Mouse (Mus musculus) adipocyte (in vitro differentiated cells): ENCODE results near the gene Xlr5c.
"Not testable (repeated sequence)": the region's sequence is repeated elsewhere in the genome, so short reads cannot be mapped to it uniquely, and the experiment has no call there.

Experiments
- DNase-seq: peaks from one replicate; pipeline ENCODE4 v3.0.0-alpha.2; 2016; ENCODE audit warnings: low spot score

Gene Xlr5c

GRCm38 (mm10) chrX:73292876-73293275, at the start of gene Xlr5c, which contains the start of gene Xlr5a:
Gene Xlr5c (minus strand): TSS chrX:73292976.
Gene Xlr5a (minus strand): TSS chrX:73292976.
- DNase-seq, result not testable (repeated sequence)

GRCm38 (mm10) chrX:73342483-73342895, 49.7 kb upstream of the Xlr5c start, which contains the start of gene Zfp275:
Gene Zfp275 (plus strand): TSS chrX:73342621.
- peak; percentile 53 for DNase-seq

GRCm38 (mm10) chrX:73342068-73342467, 49.3 kb upstream of the Xlr5c start:
- no peak for DNase-seq

- DNase-seq, result no peak
These were observed 48.7 kb upstream of the Xlr5c start for GRCm38 (mm10) chrX:73341473-73341872.

GRCm38 (mm10) chrX:73336740-73337139, 44.0 kb upstream of the Xlr5c start, which contains the start of gene Gm45015:
Gene Gm45015 (minus strand): TSS chrX:73336840.
- DNase-seq, result no peak

DNA sequence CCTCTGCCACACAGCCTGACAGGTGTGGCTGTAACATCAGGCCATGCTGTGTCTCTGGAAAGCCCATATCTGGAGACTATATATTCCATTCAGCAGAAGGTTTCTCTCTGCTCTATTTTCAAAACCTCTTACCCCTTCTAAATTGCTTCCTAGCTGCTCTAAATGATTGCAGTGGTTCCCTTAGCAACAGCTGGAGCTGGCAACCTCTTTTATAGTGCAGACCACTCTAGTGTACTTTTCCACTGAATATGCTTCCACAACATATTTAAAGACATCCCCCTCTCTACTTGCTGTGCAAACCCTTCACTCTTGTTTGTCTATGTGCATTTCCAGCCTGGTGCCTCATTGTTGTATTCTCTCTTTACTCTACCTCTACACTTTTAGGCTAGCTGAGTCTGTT, 40.8 kb upstream of the Xlr5c start:
- no peak for DNase-seq

- DNase-seq, result no peak
These were observed 34.4 kb upstream of the Xlr5c start for GRCm38 (mm10) chrX:73327215-73327614.

DNA sequence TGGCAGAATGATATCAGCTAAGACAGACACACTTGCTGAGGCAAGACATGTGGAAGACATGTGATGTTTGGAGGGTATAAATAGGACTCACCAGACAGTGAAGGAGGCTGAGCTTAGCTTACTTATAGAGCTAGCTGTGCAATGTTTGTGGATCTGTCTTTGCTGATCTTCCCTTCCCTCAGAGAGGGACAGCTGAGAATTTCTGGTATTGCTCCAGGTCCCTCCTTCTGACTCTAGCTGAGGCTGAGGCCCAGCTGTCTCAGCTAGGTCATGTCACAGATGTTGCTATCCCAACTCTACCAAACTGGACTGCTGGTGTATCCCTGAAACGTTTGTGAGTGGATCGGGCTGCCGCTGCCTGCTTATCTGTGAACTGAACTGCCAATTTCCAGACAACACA, 28.3 kb upstream of the Xlr5c start:
- no peak for DNase-seq

DNA sequence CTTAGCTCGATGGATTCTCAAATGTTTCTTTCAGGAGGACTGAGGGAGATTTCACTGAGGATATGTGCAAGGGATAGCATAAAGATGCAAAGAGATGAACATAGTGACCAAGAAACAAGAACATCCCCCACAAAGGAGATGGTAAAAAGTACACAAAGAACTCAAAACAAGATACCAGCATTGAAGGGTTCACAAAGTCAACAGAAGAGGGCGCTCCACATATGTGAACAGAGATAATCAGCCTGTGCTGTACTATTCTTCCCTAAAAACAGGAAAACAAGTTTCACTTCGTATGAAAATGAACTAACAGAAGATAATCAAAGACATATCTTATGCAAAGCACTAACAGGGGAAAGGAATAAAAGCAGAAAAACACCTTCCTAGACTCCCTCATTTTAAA, 19.7 kb upstream of the Xlr5c start:
- peak; percentile 63 for DNase-seq

GRCm38 (mm10) chrX:73295745-73296144, 3.0 kb upstream of the Xlr5c start:
- not testable (repeated sequence) for DNase-seq

- not testable (repeated sequence) for DNase-seq
These were observed 27.5 kb downstream of the Xlr5c start, which contains the start of gene Xlr3c for GRCm38 (mm10) chrX:73265270-73265669. Gene Xlr3c (minus strand): TSS chrX:73265390.

DNA sequence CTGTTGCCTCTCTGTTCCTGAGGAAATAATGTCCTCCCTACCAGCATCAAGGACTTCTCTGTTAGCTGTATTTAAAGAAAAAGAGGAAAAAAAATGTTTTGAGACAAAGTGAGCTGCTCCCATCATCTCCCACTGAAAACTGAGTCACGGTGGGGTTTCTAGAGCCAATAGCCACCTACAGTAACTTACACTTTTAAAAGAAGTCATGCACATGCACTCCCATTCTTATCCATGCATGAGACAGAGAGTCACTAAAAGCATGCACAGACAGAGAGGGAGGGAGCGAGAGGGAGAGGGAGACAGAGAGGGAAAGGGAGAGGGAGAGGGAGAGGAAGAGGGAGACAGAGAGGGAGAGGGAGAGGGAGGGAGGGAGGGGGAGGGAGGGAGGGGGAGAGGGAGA, 30.3 kb downstream of the Xlr5c start:
- DNase-seq, result not testable (repeated sequence)

GRCm38 (mm10) chrX:73242821-73243325, 49.9 kb downstream of the Xlr5c start, which contains the start of gene Xlr4c:
Gene Xlr4c (minus strand): TSS chrX:73243130.
- DNase-seq, result not testable (repeated sequence)
